Mouse (Mus musculus): ENCODE measurements at regions not wholly inside any gene's neighbourhood (a gene's known extent, or its start where the extent isn't known, plus 50 kb on each side); places are given as distances from the start of the nearest gene placed in this dataset.

GRCm38 (mm10) chr15:62350862-62351757, 1428.3 kb upstream of the A1bg start:
- H3K27me3 ChIP-seq (ENCODE audit: control insufficient read depth, insufficient read depth, low read length) = no peaks in the 10 kb centered on the region
- peaks cover 11% of the 10 kb centered on the region; the same call in 1 of the 2 replicates for H3K4me1 ChIP-seq (ENCODE audit: control insufficient read depth, insufficient read depth, low read length)
- no peak for TF ChIP-seq POLR2A (IDR thresholded peaks at IDR 0.05; ENCODE audit: extremely low read depth, insufficient read depth, low read length)
- TF ChIP-seq CTCF (IDR thresholded peaks at IDR 0.05; ENCODE audit: low read depth, low read length) = no peak
- DNase-seq (ENCODE audit: extremely low read depth, low read depth, low spot score) = no peak
- WGBS = 89% methylated on average over 6 of the region's 6 CpGs
- H3K79me2 ChIP-seq (ENCODE audit: control insufficient read depth, insufficient read depth, low read length) = no peaks in the 10 kb centered on the region
- H3K36me3 ChIP-seq (ENCODE audit: control insufficient read depth, insufficient read depth, low read length) = no peaks in the 10 kb centered on the region
- H3K4me3 ChIP-seq (ENCODE audit: insufficient read depth, low read depth, low read length) = no peak overlapping the region
- no peak overlapping the region for H3K9ac ChIP-seq (ENCODE audit: low read depth, low read length)
- no peak overlapping the region; the same call in 1 of the 2 replicates for H3K27ac ChIP-seq (replicated peaks; ENCODE audit: insufficient read depth, low read depth, low read length)

- H3K4me1 ChIP-seq (ENCODE audit: control insufficient read depth, insufficient read depth, low read length) = peaks cover 14% of the 10 kb centered on the region; the same call in 1 of the 2 replicates
- peak; percentile 87 for DNase-seq (ENCODE audit: extremely low read depth, low read depth, low spot score)
Observed at GRCm38 (mm10) chr15:62349981-62350380, 1427.2 kb upstream of the A1bg start.

GRCm38 (mm10) chr15:62348956-62349355, 1426.1 kb upstream of the A1bg start:
- no peak for DNase-seq (ENCODE audit: extremely low read depth, low read depth, low spot score)
- no peak overlapping the region for H3K27ac ChIP-seq (replicated peaks; ENCODE audit: insufficient read depth, low read depth, low read length)
- H3K4me3 ChIP-seq (ENCODE audit: insufficient read depth, low read depth, low read length) = no peak overlapping the region
- no peak overlapping the region for H3K9ac ChIP-seq (ENCODE audit: low read depth, low read length)
- TF ChIP-seq POLR2A (IDR thresholded peaks at IDR 0.05; ENCODE audit: extremely low read depth, insufficient read depth, low read length) (no peak), CTCF (IDR thresholded peaks at IDR 0.05; ENCODE audit: low read depth, low read length) (no peak)
- no peaks in the 10 kb centered on the region for H3K36me3 ChIP-seq (ENCODE audit: control insufficient read depth, insufficient read depth, low read length)
- H3K79me2 ChIP-seq (ENCODE audit: control insufficient read depth, insufficient read depth, low read length) = no peaks in the 10 kb centered on the region
- H3K4me1 ChIP-seq (ENCODE audit: control insufficient read depth, insufficient read depth, low read length) = peaks cover 14% of the 10 kb centered on the region; the same call in 1 of the 2 replicates
- no peaks in the 10 kb centered on the region for H3K27me3 ChIP-seq (ENCODE audit: control insufficient read depth, insufficient read depth, low read length)
- 97% methylated on average over 2 of the region's 2 CpGs for WGBS

More at GRCm38 (mm10) chr15:62349981-62350380, 1427.2 kb upstream of the A1bg start:
- 26% methylated on average over 3 of the region's 3 CpGs for WGBS
- no peaks in the 10 kb centered on the region for H3K79me2 ChIP-seq (ENCODE audit: control insufficient read depth, insufficient read depth, low read length)
- no peak overlapping the region for H3K9ac ChIP-seq (ENCODE audit: low read depth, low read length)
- TF ChIP-seq CTCF (IDR thresholded peaks at IDR 0.05; ENCODE audit: low read depth, low read length) (no peak), POLR2A (IDR thresholded peaks at IDR 0.05; ENCODE audit: extremely low read depth, insufficient read depth, low read length) (no peak)
- H3K27ac ChIP-seq (replicated peaks; ENCODE audit: insufficient read depth, low read depth, low read length) = peak overlapping the region; percentile 52
- no peak overlapping the region for H3K4me3 ChIP-seq (ENCODE audit: insufficient read depth, low read depth, low read length)
- H3K27me3 ChIP-seq (ENCODE audit: control insufficient read depth, insufficient read depth, low read length) = no peaks in the 10 kb centered on the region
- H3K36me3 ChIP-seq (ENCODE audit: control insufficient read depth, insufficient read depth, low read length) = no peaks in the 10 kb centered on the region

GRCm38 (mm10) chr15:62347697-62348096, 1424.9 kb upstream of the A1bg start:
- WGBS = 75% methylated on average over 2 of the region's 2 CpGs
- Histone ChIP-seq H3K4me3 (ENCODE audit: insufficient read depth, low read depth, low read length) (no peak overlapping the region), H3K4me1 (ENCODE audit: control insufficient read depth, insufficient read depth, low read length) (peaks cover 14% of the 10 kb centered on the region; the same call in 1 of the 2 replicates), H3K79me2 (ENCODE audit: control insufficient read depth, insufficient read depth, low read length) (no peaks in the 10 kb centered on the region), H3K27ac (replicated peaks; ENCODE audit: insufficient read depth, low read depth, low read length) (no peak overlapping the region), H3K9ac (ENCODE audit: low read depth, low read length) (no peak overlapping the region), H3K36me3 (ENCODE audit: control insufficient read depth, insufficient read depth, low read length) (no peaks in the 10 kb centered on the region), H3K27me3 (ENCODE audit: control insufficient read depth, insufficient read depth, low read length) (no peaks in the 10 kb centered on the region)
- TF ChIP-seq CTCF (IDR thresholded peaks at IDR 0.05; ENCODE audit: low read depth, low read length) (no peak), POLR2A (IDR thresholded peaks at IDR 0.05; ENCODE audit: extremely low read depth, insufficient read depth, low read length) (no peak)
- DNase-seq (ENCODE audit: extremely low read depth, low read depth, low spot score) = no peak

GRCm38 (mm10) chr15:62345893-62346292, 1423.1 kb upstream of the A1bg start:
- H3K79me2 ChIP-seq (ENCODE audit: control insufficient read depth, insufficient read depth, low read length) = no peaks in the 10 kb centered on the region
- WGBS = 23% methylated on average over 5 of the region's 5 CpGs
- no peak overlapping the region for H3K9ac ChIP-seq (ENCODE audit: low read depth, low read length)
- TF ChIP-seq CTCF (IDR thresholded peaks at IDR 0.05; ENCODE audit: low read depth, low read length) = no peak
- no peak for TF ChIP-seq POLR2A (IDR thresholded peaks at IDR 0.05; ENCODE audit: extremely low read depth, insufficient read depth, low read length)
- H3K27ac ChIP-seq (replicated peaks; ENCODE audit: insufficient read depth, low read depth, low read length) = peak overlapping the region; percentile 69
- H3K27me3 ChIP-seq (ENCODE audit: control insufficient read depth, insufficient read depth, low read length) = no peaks in the 10 kb centered on the region
- H3K36me3 ChIP-seq (ENCODE audit: control insufficient read depth, insufficient read depth, low read length) = no peaks in the 10 kb centered on the region
- peaks cover 14% of the 10 kb centered on the region; the same call in 1 of the 2 replicates for H3K4me1 ChIP-seq (ENCODE audit: control insufficient read depth, insufficient read depth, low read length)
- H3K4me3 ChIP-seq (ENCODE audit: insufficient read depth, low read depth, low read length) = no peak overlapping the region
- DNase-seq (ENCODE audit: extremely low read depth, low read depth, low spot score) = peak; percentile 100
